Mouse (Mus musculus): ENCODE measurements around the gene Igsf11. TPM values are rescaled to one million over a fixed set of nuclear protein-coding genes. Genes with fewer than 3 reads are reported as not detected.

The Igsf11 gene
- polyA plus RNA-seq, 2 experiments = 0.03 to 0.16 TPM

DNA sequence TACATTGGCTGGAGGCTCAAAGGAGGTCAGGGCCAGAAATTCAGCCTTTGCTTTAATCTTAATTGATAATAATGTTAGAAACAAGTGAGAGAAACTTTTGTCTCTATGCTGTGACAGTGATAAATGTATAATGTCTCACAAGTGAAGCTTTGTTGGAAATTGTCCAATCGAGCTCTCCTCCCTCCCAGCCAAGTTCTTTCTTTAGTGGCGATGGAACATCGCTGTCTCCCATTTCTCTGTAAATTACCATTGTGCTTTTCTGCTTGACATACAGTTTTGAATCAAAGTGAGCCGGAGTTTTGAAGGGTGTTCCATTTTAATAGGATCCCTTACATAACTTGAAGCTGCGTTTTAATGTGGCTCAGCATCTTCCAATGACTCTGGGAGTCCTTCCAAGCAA, 56.0 kb downstream of the Igsf11 start:
- DNase-seq (ENCODE audit: low read depth in 3 of 3, low spot score in 3 of 3) = no peak
- 69% methylated on average over 5 of the region's 5 CpGs for WGBS (ENCODE audit: insufficient replicate concordance)

GRCm38 (mm10) chr16:38952881-38953280, 60.4 kb downstream of the Igsf11 start:
- no peak overlapping the region for H3K4me3 ChIP-seq (ENCODE audit: insufficient read depth in 1 of 2, low read depth in 2 of 2, low read length in 2 of 2)
- no peak overlapping the region for H3K4me2 ChIP-seq (ENCODE audit: low read depth)
- ATAC-seq (ENCODE audit: insufficient read depth) (no peak), DNase-seq (ENCODE audit: low read depth in 3 of 3, low spot score in 3 of 3) (no peak)
- no peak overlapping the region for H3K27ac ChIP-seq
- WGBS (ENCODE audit: insufficient replicate concordance) = 62% methylated on average over 3 of the region's 3 CpGs
- H3K4me1 ChIP-seq (replicated peaks; ENCODE audit: control insufficient read depth in 2 of 2, insufficient read depth in 2 of 2, low read length in 1 of 2) = no peaks in the 10 kb centered on the region
- no peaks in the 10 kb centered on the region for H3K9me3 ChIP-seq (ENCODE audit: control insufficient read depth, low read length)
- TF ChIP-seq EP300 (IDR thresholded peaks at IDR 0.05; ENCODE audit: low read depth) = no peak
- TF ChIP-seq CTCF (IDR thresholded peaks at IDR 0.05; ENCODE audit: low read depth) = no peak
- H3K36me3 ChIP-seq (replicated peaks; ENCODE audit: control insufficient read depth, insufficient read depth, low read depth) = no peaks in the 10 kb centered on the region
- no peak overlapping the region for H3K9ac ChIP-seq (replicated peaks)
- H3K27me3 ChIP-seq (ENCODE audit: control insufficient read depth, insufficient read depth, low read length) = no peaks in the 10 kb centered on the region

More for the DNA sequence above, 56.0 kb downstream of the Igsf11 start:
- Histone ChIP-seq H3K9me3 (ENCODE audit: control insufficient read depth, low read length) (no peaks in the 10 kb centered on the region), H3K27ac (no peak overlapping the region), H3K4me2 (ENCODE audit: low read depth) (no peak overlapping the region), H3K36me3 (replicated peaks; ENCODE audit: control insufficient read depth, insufficient read depth, low read depth) (no peaks in the 10 kb centered on the region), H3K27me3 (ENCODE audit: control insufficient read depth, insufficient read depth, low read length) (no peaks in the 10 kb centered on the region), H3K4me3 (ENCODE audit: insufficient read depth in 1 of 2, low read depth in 2 of 2, low read length in 2 of 2) (no peak overlapping the region), H3K9ac (replicated peaks) (no peak overlapping the region), H3K4me1 (replicated peaks; ENCODE audit: control insufficient read depth in 2 of 2, insufficient read depth in 2 of 2, low read length in 1 of 2) (no peaks in the 10 kb centered on the region)
- ATAC-seq (ENCODE audit: insufficient read depth) = no peak
- TF ChIP-seq CTCF (IDR thresholded peaks at IDR 0.05; ENCODE audit: low read depth) (no peak), EP300 (IDR thresholded peaks at IDR 0.05; ENCODE audit: low read depth) (no peak)

DNA sequence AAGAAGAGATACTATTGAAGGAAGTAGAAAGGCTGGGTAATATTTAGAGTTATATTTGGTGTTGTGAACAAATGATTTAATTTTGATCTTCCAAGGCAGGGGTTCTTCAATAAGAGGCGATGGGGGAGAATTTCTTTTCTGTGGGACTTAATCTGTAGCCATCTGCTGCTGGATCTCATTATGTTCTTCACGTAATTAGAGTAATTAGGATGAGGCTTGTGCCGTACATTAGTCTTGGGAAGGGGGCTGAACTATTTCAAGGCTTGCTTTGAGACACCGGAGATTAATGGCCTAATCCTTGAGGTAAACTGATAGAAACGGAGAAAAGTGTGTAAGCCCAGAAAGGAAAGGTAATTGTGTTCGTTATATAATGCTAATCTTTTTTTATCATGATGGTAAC, 61.4 kb downstream of the Igsf11 start:
- ATAC-seq (ENCODE audit: insufficient read depth) (no peak), DNase-seq (ENCODE audit: low read depth in 3 of 3, low spot score in 3 of 3) (no peak)
- Histone ChIP-seq H3K9ac (replicated peaks) (no peak overlapping the region), H3K9me3 (ENCODE audit: control insufficient read depth, low read length) (no peaks in the 10 kb centered on the region), H3K4me1 (replicated peaks; ENCODE audit: control insufficient read depth in 2 of 2, insufficient read depth in 2 of 2, low read length in 1 of 2) (no peaks in the 10 kb centered on the region), H3K4me2 (ENCODE audit: low read depth) (no peak overlapping the region), H3K27me3 (ENCODE audit: control insufficient read depth, insufficient read depth, low read length) (no peaks in the 10 kb centered on the region), H3K36me3 (replicated peaks; ENCODE audit: control insufficient read depth, insufficient read depth, low read depth) (no peaks in the 10 kb centered on the region), H3K4me3 (ENCODE audit: insufficient read depth in 1 of 2, low read depth in 2 of 2, low read length in 2 of 2) (no peak overlapping the region), H3K27ac (no peak overlapping the region)
- 72% methylated on average over 6 of the region's 6 CpGs for WGBS (ENCODE audit: insufficient replicate concordance)
- TF ChIP-seq EP300 (IDR thresholded peaks at IDR 0.05; ENCODE audit: low read depth) = no peak
- TF ChIP-seq CTCF (IDR thresholded peaks at IDR 0.05; ENCODE audit: low read depth) = no peak

DNA sequence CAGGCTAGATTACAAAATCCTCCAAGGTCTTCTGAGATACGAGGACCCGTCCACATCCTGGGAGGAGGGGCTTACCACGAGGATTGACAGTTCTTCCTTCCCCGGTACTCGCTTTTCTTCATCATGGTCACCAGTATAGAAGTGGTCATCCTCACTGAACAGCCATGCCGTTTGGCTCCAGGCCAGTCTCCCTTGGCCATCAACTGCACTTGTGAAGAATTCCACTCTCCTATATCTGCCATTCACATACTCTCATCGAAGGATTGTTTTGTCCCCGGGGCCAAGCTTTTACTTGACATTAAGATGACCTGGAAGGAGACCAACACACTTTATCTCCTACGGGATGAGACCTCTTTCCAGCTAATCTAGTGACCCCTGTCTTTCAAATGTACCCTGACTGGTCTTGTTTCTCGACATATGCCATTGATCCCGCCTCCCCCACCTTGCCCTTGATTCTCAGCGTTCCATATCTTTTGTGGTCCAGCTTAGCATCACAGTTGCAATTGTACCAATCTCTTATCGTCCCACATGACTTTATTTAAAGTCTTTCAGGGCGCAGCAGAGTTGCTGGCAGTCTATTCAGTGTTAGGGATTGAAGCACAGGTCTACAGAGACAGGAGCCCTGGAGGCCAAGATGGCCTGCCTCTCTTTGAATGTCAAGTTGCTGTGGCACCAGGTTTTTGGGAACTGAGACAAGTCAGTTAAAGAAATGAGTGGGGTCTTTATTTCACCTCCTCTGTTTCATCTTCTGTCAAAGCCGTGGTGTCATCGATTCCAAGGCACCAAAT, 62.2 kb downstream of the Igsf11 start:
- Histone ChIP-seq H3K9me3 (ENCODE audit: control insufficient read depth, low read length) (no peaks in the 10 kb centered on the region), H3K36me3 (replicated peaks; ENCODE audit: control insufficient read depth, insufficient read depth, low read depth) (no peaks in the 10 kb centered on the region), H3K4me1 (replicated peaks; ENCODE audit: control insufficient read depth in 2 of 2, insufficient read depth in 2 of 2, low read length in 1 of 2) (no peaks in the 10 kb centered on the region), H3K4me3 (ENCODE audit: insufficient read depth in 1 of 2, low read depth in 2 of 2, low read length in 2 of 2) (no peak overlapping the region), H3K27me3 (ENCODE audit: control insufficient read depth, insufficient read depth, low read length) (no peaks in the 10 kb centered on the region), H3K9ac (replicated peaks) (no peak overlapping the region), H3K27ac (no peak overlapping the region), H3K4me2 (ENCODE audit: low read depth) (no peak overlapping the region)
- 61% methylated on average over 16 of the region's 16 CpGs for WGBS (ENCODE audit: insufficient replicate concordance)
- TF ChIP-seq CTCF (IDR thresholded peaks at IDR 0.05; ENCODE audit: low read depth) (no peak), EP300 (IDR thresholded peaks at IDR 0.05; ENCODE audit: low read depth) (no peak)
- ATAC-seq (ENCODE audit: insufficient read depth) (no peak), DNase-seq (ENCODE audit: low read depth in 3 of 3, low spot score in 3 of 3) (no peak)

GRCm38 (mm10) chr16:38955296-38955695, 62.8 kb downstream of the Igsf11 start:
- 29% methylated on average over 5 of the region's 5 CpGs for WGBS (ENCODE audit: insufficient replicate concordance)

More at GRCm38 (mm10) chr16:38955296-38955695, 62.8 kb downstream of the Igsf11 start:
- Histone ChIP-seq H3K4me1 (replicated peaks; ENCODE audit: control insufficient read depth in 2 of 2, insufficient read depth in 2 of 2, low read length in 1 of 2) (no peaks in the 10 kb centered on the region), H3K9me3 (ENCODE audit: control insufficient read depth, low read length) (no peaks in the 10 kb centered on the region), H3K4me2 (ENCODE audit: low read depth) (no peak overlapping the region), H3K4me3 (ENCODE audit: insufficient read depth in 1 of 2, low read depth in 2 of 2, low read length in 2 of 2) (no peak overlapping the region), H3K9ac (replicated peaks) (no peak overlapping the region), H3K27ac (no peak overlapping the region), H3K27me3 (ENCODE audit: control insufficient read depth, insufficient read depth, low read length) (no peaks in the 10 kb centered on the region), H3K36me3 (replicated peaks; ENCODE audit: control insufficient read depth, insufficient read depth, low read depth) (no peaks in the 10 kb centered on the region)
- ATAC-seq (ENCODE audit: insufficient read depth) = no peak
- DNase-seq (ENCODE audit: low read depth in 3 of 3, low spot score in 3 of 3) = no peak
- TF ChIP-seq CTCF (IDR thresholded peaks at IDR 0.05; ENCODE audit: low read depth) (no peak), EP300 (IDR thresholded peaks at IDR 0.05; ENCODE audit: low read depth) (no peak)

Measured in liver, embryonic 14.5 days (tissue).